Mouse (Mus musculus) layer of hippocampus, postnatal 36 days (tissue): ENCODE measurements around the gene Tmem170b. TPM values are rescaled to one million over a fixed set of nuclear protein-coding genes. Genes with fewer than 3 reads are reported as not detected.
A peak's percentile ranks its signal among the peaks of the same experiment; 100 is the strongest.

Experiments used
- DNase-seq, 2 experiments: peaks; one replicate each; pipeline ENCODE4 v3.0.0; 2022
- total RNA-seq, 2 experiments: library from RNA; stranded (reverse); gene quantifications; 2 replicates each; pipeline ENCODE4 v1.2.3; 2021

The Tmem170b gene
- total RNA-seq, 2 experiments from 2014 or later = 99.0 to 101 TPM

- DNase-seq = no peak
These were observed 9.3 kb downstream of the Tmem170b start for GRCm38 (mm10) chr13:41614982-41615381.

- no peak for DNase-seq
These were observed 13.8 kb downstream of the Tmem170b start for GRCm38 (mm10) chr13:41619470-41619869.

GRCm38 (mm10) chr13:41620132-41620531 lies 14.4 kb downstream of the Tmem170b start:
- DNase-seq = no peak

GRCm38 (mm10) chr13:41624123-41624522 lies 18.4 kb downstream of the Tmem170b start:
- no peak for DNase-seq

- no peak for DNase-seq
These were observed 19.5 kb downstream of the Tmem170b start for GRCm38 (mm10) chr13:41625248-41625647.

GRCm38 (mm10) chr13:41627277-41627916 lies 21.7 kb downstream of the Tmem170b start:
- DNase-seq = no peak

- peak; percentile 66 to 72 for DNase-seq
These were observed 28.7 kb downstream of the Tmem170b start for GRCm38 (mm10) chr13:41634401-41634818.

GRCm38 (mm10) chr13:41638083-41638482 lies 32.4 kb downstream of the Tmem170b start:
- DNase-seq = no peak

GRCm38 (mm10) chr13:41642851-41643250 lies 37.1 kb downstream of the Tmem170b start:
- peak; percentile 48 to 73 for DNase-seq

GRCm38 (mm10) chr13:41643798-41644197 lies 38.1 kb downstream of the Tmem170b start:
- DNase-seq = no peak

GRCm38 (mm10) chr13:41644591-41645482 lies 39.1 kb downstream of the Tmem170b start:
- no peak for DNase-seq

- no peak for DNase-seq
These were observed 39.8 kb downstream of the Tmem170b start for GRCm38 (mm10) chr13:41645483-41645859.

- no peak for DNase-seq
These were observed 42.3 kb downstream of the Tmem170b start for GRCm38 (mm10) chr13:41647976-41648375.

GRCm38 (mm10) chr13:41650665-41651064 lies 45.0 kb downstream of the Tmem170b start:
- no peak for DNase-seq

- no peak for DNase-seq
These were observed 48.1 kb downstream of the Tmem170b start for GRCm38 (mm10) chr13:41653791-41654190.

GRCm38 (mm10) chr13:41655576-41656090 lies 49.9 kb downstream of the Tmem170b start:
- no peak for DNase-seq

GRCm38 (mm10) chr13:41660052-41660793 lies 54.5 kb downstream of the Tmem170b start:
- peak in 1 of 2 experiments; percentile 45 for DNase-seq

- DNase-seq = no peak
These were observed 55.4 kb downstream of the Tmem170b start for GRCm38 (mm10) chr13:41661116-41661515.

- DNase-seq = no peak
These were observed 56.8 kb downstream of the Tmem170b start for GRCm38 (mm10) chr13:41662401-41663070.

- DNase-seq = no peak
These were observed 57.9 kb downstream of the Tmem170b start for GRCm38 (mm10) chr13:41663501-41664195.

GRCm38 (mm10) chr13:41669951-41670350 lies 64.2 kb downstream of the Tmem170b start:
- DNase-seq = no peak
